Mouse (Mus musculus): ENCODE measurements around the gene Serbp1. TPM values are rescaled to one million over a fixed set of nuclear protein-coding genes. Genes with fewer than 3 reads are reported as not detected.

Gene Serbp1
- total RNA-seq, 2 experiments from 2014 or later = 209 to 215 TPM

Other genes starting within 250 kb of the Serbp1 start
- gene Gadd45a, start 200.7 kb upstream of the Serbp1 start, total RNA-seq (2021) = 10 to 100 TPM in 1 of 2 experiments, 1 to 10 TPM in 1; 6.6 to 10.3 TPM
- under 1 TPM; 0.37 to 0.80 TPM for gene Il12rb2, start 138.0 kb downstream of the Serbp1 start, total RNA-seq (2021)